Mouse (Mus musculus): ENCODE data around the gene Hils1. TPM values are rescaled to one million over a fixed set of nuclear protein-coding genes. Genes with fewer than 3 reads are reported as not detected.

The Hils1 gene
- polyA plus RNA-seq, 1 experiment = not detected

GRCm38 (mm10) chr11:94928820-94929219, 38.6 kb upstream of the Hils1 start:
- no peak overlapping the region for H3K4me3 ChIP-seq (ENCODE audit: low read depth, low read length)
- H3K36me3 ChIP-seq (ENCODE audit: control insufficient read depth, insufficient read depth, low read length, poor library complexity, severe bottlenecking) = no peaks in the 10 kb centered on the region
- TF ChIP-seq POLR2A (IDR thresholded peaks at IDR 0.05; ENCODE audit: insufficient read depth, low read length) = no peak
- TF ChIP-seq EP300 (IDR thresholded peaks at IDR 0.05; ENCODE audit: insufficient read depth, low read depth, low read length) = no peak
- no peak for TF ChIP-seq CTCF (IDR thresholded peaks at IDR 0.05; ENCODE audit: low read depth, low read length)
- H3K9me3 ChIP-seq (replicated peaks; ENCODE audit: control insufficient read depth, insufficient read depth, low read length, poor library complexity, severe bottlenecking) = no peaks in the 10 kb centered on the region
- H3K4me1 ChIP-seq (ENCODE audit: control insufficient read depth, insufficient read depth, low read length) = no peaks in the 10 kb centered on the region
- no peak overlapping the region for H3K9ac ChIP-seq (ENCODE audit: low read depth, poor library complexity, severe bottlenecking)
- no peaks in the 10 kb centered on the region for H3K27me3 ChIP-seq (ENCODE audit: control insufficient read depth, insufficient read depth, low read length, poor library complexity, severe bottlenecking)
- H3K27ac ChIP-seq (ENCODE audit: insufficient read depth, low read length) = no peak overlapping the region

- Histone ChIP-seq H3K9me3 (replicated peaks; ENCODE audit: control insufficient read depth, insufficient read depth, low read length, poor library complexity, severe bottlenecking) (no peaks in the 10 kb centered on the region), H3K4me3 (ENCODE audit: low read depth, low read length) (no peak overlapping the region), H3K9ac (ENCODE audit: low read depth, poor library complexity, severe bottlenecking) (no peak overlapping the region), H3K27me3 (ENCODE audit: control insufficient read depth, insufficient read depth, low read length, poor library complexity, severe bottlenecking) (no peaks in the 10 kb centered on the region), H3K36me3 (ENCODE audit: control insufficient read depth, insufficient read depth, low read length, poor library complexity, severe bottlenecking) (no peaks in the 10 kb centered on the region), H3K27ac (ENCODE audit: insufficient read depth, low read length) (no peak overlapping the region), H3K4me1 (ENCODE audit: control insufficient read depth, insufficient read depth, low read length) (no peaks in the 10 kb centered on the region)
- TF ChIP-seq EP300 (IDR thresholded peaks at IDR 0.05; ENCODE audit: insufficient read depth, low read depth, low read length) (no peak), POLR2A (IDR thresholded peaks at IDR 0.05; ENCODE audit: insufficient read depth, low read length) (no peak), CTCF (IDR thresholded peaks at IDR 0.05; ENCODE audit: low read depth, low read length) (no peak)
Measured at GRCm38 (mm10) chr11:94929599-94929998, 37.8 kb upstream of the Hils1 start.

- Histone ChIP-seq H3K9me3 (replicated peaks; ENCODE audit: control insufficient read depth, insufficient read depth, low read length, poor library complexity, severe bottlenecking) (no peaks in the 10 kb centered on the region), H3K4me3 (ENCODE audit: low read depth, low read length) (no peak overlapping the region), H3K27ac (ENCODE audit: insufficient read depth, low read length) (no peak overlapping the region), H3K36me3 (ENCODE audit: control insufficient read depth, insufficient read depth, low read length, poor library complexity, severe bottlenecking) (no peaks in the 10 kb centered on the region), H3K27me3 (ENCODE audit: control insufficient read depth, insufficient read depth, low read length, poor library complexity, severe bottlenecking) (no peaks in the 10 kb centered on the region; the same call in 1 of the 2 replicates), H3K4me1 (ENCODE audit: control insufficient read depth, insufficient read depth, low read length) (no peaks in the 10 kb centered on the region), H3K9ac (ENCODE audit: low read depth, poor library complexity, severe bottlenecking) (no peak overlapping the region)
- TF ChIP-seq POLR2A (IDR thresholded peaks at IDR 0.05; ENCODE audit: insufficient read depth, low read length) (no peak), EP300 (IDR thresholded peaks at IDR 0.05; ENCODE audit: insufficient read depth, low read depth, low read length) (no peak), CTCF (IDR thresholded peaks at IDR 0.05; ENCODE audit: low read depth, low read length) (no peak)
Measured at GRCm38 (mm10) chr11:94930151-94930550, 37.2 kb upstream of the Hils1 start.

- Histone ChIP-seq H3K36me3 (ENCODE audit: control insufficient read depth, insufficient read depth, low read length, poor library complexity, severe bottlenecking) (no peaks in the 10 kb centered on the region), H3K4me1 (ENCODE audit: control insufficient read depth, insufficient read depth, low read length) (peaks cover 2% of the 10 kb centered on the region), H3K9me3 (replicated peaks; ENCODE audit: control insufficient read depth, insufficient read depth, low read length, poor library complexity, severe bottlenecking) (no peaks in the 10 kb centered on the region), H3K27me3 (ENCODE audit: control insufficient read depth, insufficient read depth, low read length, poor library complexity, severe bottlenecking) (no peaks in the 10 kb centered on the region; the same call in 1 of the 2 replicates), H3K27ac (ENCODE audit: insufficient read depth, low read length) (no peak overlapping the region), H3K9ac (ENCODE audit: low read depth, poor library complexity, severe bottlenecking) (no peak overlapping the region), H3K4me3 (ENCODE audit: low read depth, low read length) (no peak overlapping the region)
- no peak for TF ChIP-seq POLR2A (IDR thresholded peaks at IDR 0.05; ENCODE audit: insufficient read depth, low read length)
- TF ChIP-seq CTCF (IDR thresholded peaks at IDR 0.05; ENCODE audit: low read depth, low read length) = no peak
- TF ChIP-seq EP300 (IDR thresholded peaks at IDR 0.05; ENCODE audit: insufficient read depth, low read depth, low read length) = no peak
Measured at GRCm38 (mm10) chr11:94933584-94933983, 33.8 kb upstream of the Hils1 start.

GRCm38 (mm10) chr11:94934526-94934925, 32.9 kb upstream of the Hils1 start:
- Histone ChIP-seq H3K27me3 (ENCODE audit: control insufficient read depth, insufficient read depth, low read length, poor library complexity, severe bottlenecking) (no peaks in the 10 kb centered on the region; the same call in 1 of the 2 replicates), H3K36me3 (ENCODE audit: control insufficient read depth, insufficient read depth, low read length, poor library complexity, severe bottlenecking) (no peaks in the 10 kb centered on the region), H3K4me3 (ENCODE audit: low read depth, low read length) (no peak overlapping the region), H3K9ac (ENCODE audit: low read depth, poor library complexity, severe bottlenecking) (no peak overlapping the region), H3K9me3 (replicated peaks; ENCODE audit: control insufficient read depth, insufficient read depth, low read length, poor library complexity, severe bottlenecking) (no peaks in the 10 kb centered on the region), H3K4me1 (ENCODE audit: control insufficient read depth, insufficient read depth, low read length) (peaks cover 2% of the 10 kb centered on the region), H3K27ac (ENCODE audit: insufficient read depth, low read length) (no peak overlapping the region)
- no peak for TF ChIP-seq POLR2A (IDR thresholded peaks at IDR 0.05; ENCODE audit: insufficient read depth, low read length)
- TF ChIP-seq EP300 (IDR thresholded peaks at IDR 0.05; ENCODE audit: insufficient read depth, low read depth, low read length) = no peak
- no peak for TF ChIP-seq CTCF (IDR thresholded peaks at IDR 0.05; ENCODE audit: low read depth, low read length)

- no peaks in the 10 kb centered on the region; the same call in 1 of the 2 replicates for H3K27me3 ChIP-seq (ENCODE audit: control insufficient read depth, insufficient read depth, low read length, poor library complexity, severe bottlenecking)
- TF ChIP-seq POLR2A (IDR thresholded peaks at IDR 0.05; ENCODE audit: insufficient read depth, low read length) (no peak), EP300 (IDR thresholded peaks at IDR 0.05; ENCODE audit: insufficient read depth, low read depth, low read length) (no peak)
- peak within 1 kb of the TSS; percentile 68 for H3K4me3 ChIP-seq (ENCODE audit: low read depth, low read length)
- peaks cover 2% of the 10 kb centered on the region for H3K4me1 ChIP-seq (ENCODE audit: control insufficient read depth, insufficient read depth, low read length)
- no peak within 1 kb of the TSS for H3K27ac ChIP-seq (ENCODE audit: insufficient read depth, low read length)
- no peaks in the 10 kb centered on the region for H3K36me3 ChIP-seq (ENCODE audit: control insufficient read depth, insufficient read depth, low read length, poor library complexity, severe bottlenecking)
- H3K9me3 ChIP-seq (replicated peaks; ENCODE audit: control insufficient read depth, insufficient read depth, low read length, poor library complexity, severe bottlenecking) = no peaks in the 10 kb centered on the region
- H3K9ac ChIP-seq (ENCODE audit: low read depth, poor library complexity, severe bottlenecking) = peak within 1 kb of the TSS; percentile 22
Measured at GRCm38 (mm10) chr11:94936045-94936444, 31.3 kb upstream of the Hils1 start, which contains the start of gene Col1a1. Gene Col1a1, plus strand, starts transcription at chr11:94936224.
